Mouse (Mus musculus) G1E (cell line): ENCODE data around the gene Osbpl7. TPM values are rescaled to one million over a fixed set of nuclear protein-coding genes. Genes with fewer than 3 reads are reported as not detected.

Source experiments
- ATAC-seq: 2 replicates; pipeline ENCODE4 v1.8.0; 2016; ENCODE audit warnings: mild to moderate bottlenecking; ENCODE audit not compliant: insufficient number of reproducible peaks, poor library complexity, low FRiP score, severe bottlenecking; ENCODE audit errors: extremely low read depth
- DNase-seq: peaks from one replicate; pipeline ENCODE4 v3.0.0; 2012; ENCODE audit warnings: low spot score
- H3K27me3 ChIP-seq: 2 replicates; pipeline ENCODE4 v1.6.1; 2012; ENCODE audit warnings: mild to moderate bottlenecking, low read length, inconsistent platforms; ENCODE audit not compliant: insufficient read depth
- H3K36me3 ChIP-seq: replicated peaks from 2 replicates; pipeline ENCODE3; 2012; ENCODE audit warnings: mild to moderate bottlenecking, inconsistent platforms
- H3K4me1 ChIP-seq: 2 replicates; pipeline ENCODE4 v1.6.1; 2012; ENCODE audit warnings: low read depth, low read length, inconsistent platforms, mixed read lengths; ENCODE audit not compliant: insufficient read depth
- H3K4me3 ChIP-seq: 2 replicates; pipeline ENCODE4 v1.5.1; 2012; ENCODE audit warnings: low read depth, mild to moderate bottlenecking, inconsistent platforms, low read length, moderate library complexity, mixed read lengths
- H3K9me3 ChIP-seq: replicated peaks from 2 replicates; pipeline ENCODE4 v1.6.1; 2012; ENCODE audit warnings: inconsistent platforms
- CTCF ChIP-seq: IDR thresholded peaks from 2 replicates; pipeline ENCODE4 v1.5.1; 2012; ENCODE audit warnings: low read depth, low read length, inconsistent platforms, mixed read lengths
- GATA1 ChIP-seq: IDR thresholded peaks from 2 replicates; pipeline ENCODE4 v1.6.1; 2012; ENCODE audit warnings: borderline replicate concordance, low read length, inconsistent platforms, mixed read lengths
- GATA2 ChIP-seq: IDR thresholded peaks from 2 replicates; pipeline ENCODE4 v1.6.1; 2012; ENCODE audit warnings: low read depth, low read length, inconsistent platforms, borderline replicate concordance
- POLR2AphosphoS5 ChIP-seq: IDR thresholded peaks from 2 replicates; pipeline ENCODE4 v1.6.1; 2012; ENCODE audit warnings: low read depth, low read length, inconsistent platforms; ENCODE audit not compliant: insufficient replicate concordance
- TAL1 ChIP-seq: conservative IDR thresholded peaks from 2 replicates; pipeline ENCODE4 v1.6.1; 2012; ENCODE audit warnings: low read depth, low read length, inconsistent platforms, mixed read lengths
- polyA plus RNA-seq: library from polyadenylated mRNA; stranded (reverse); fragments of >175 nt; gene quantifications from 2 replicates; pipeline ENCODE4 v1.2.3, GENCODE M21; 2012
- total RNA-seq, 2 experiments: library from RNA; stranded (forward) in 1 of 2; stranded (reverse) in 1 of 2; fragments of 200-1000 nt in 1 of 2; fragments of >200 nt in 1 of 2; fragmentation: Nextera tagmentation in 1 of 2; gene quantifications; 2 replicates each; pipeline ENCODE4 v1.2.3; 2014 to 2017

The Osbpl7 gene
- total RNA-seq (2014; fragmentation: Nextera tagmentation) (15.7 and 40.7 TPM in 2 replicates), total RNA-seq (2017) (8.8 and 9.7 TPM in 2 replicates), polyA plus RNA-seq (22.0 and 29.7 TPM in 2 replicates)

GRCm38 (mm10) chr11:97050216-97050943, at the start of gene Osbpl7:
Osbpl7 (plus strand) TSS chr11:97050628.
- peak within 1 kb of the TSS; percentile 89 for H3K4me3 ChIP-seq
- H3K4me1 ChIP-seq, result peaks cover 41% of the 10 kb centered on the region
- TF ChIP-seq TAL1 (no peak), CTCF (no peak), POLR2AphosphoS5 (no peak), GATA1 (no peak), GATA2 (no peak)
- no peaks in the 10 kb centered on the region for H3K27me3 ChIP-seq
- peak; percentile 88 for DNase-seq
- peaks cover 74% of the 10 kb centered on the region for H3K36me3 ChIP-seq
- ATAC-seq, result peak; percentile 71
- H3K9me3 ChIP-seq, result no peaks in the 10 kb centered on the region

DNA sequence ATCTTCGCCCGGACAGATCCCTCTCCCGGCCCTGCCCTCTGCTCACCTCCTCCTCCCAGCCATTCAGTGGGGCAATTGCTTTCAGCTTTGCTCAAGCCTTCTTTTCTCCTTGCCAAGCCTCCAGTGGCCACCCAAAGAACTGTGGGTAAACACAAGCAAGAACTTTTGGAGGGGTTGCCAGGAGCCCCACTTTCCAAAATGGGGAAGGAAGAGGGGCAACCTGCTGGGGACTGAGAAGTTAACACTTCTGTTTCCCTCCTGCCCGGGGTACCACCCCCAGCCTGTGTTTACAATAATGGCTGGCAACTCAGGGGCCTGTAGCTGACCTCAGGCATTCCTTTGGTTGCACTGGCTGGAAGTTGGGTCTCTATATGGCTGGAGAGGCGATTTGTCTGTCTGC, 47.3 kb upstream of the Osbpl7 start:
- peaks cover 32% of the 10 kb centered on the region for H3K4me1 ChIP-seq
- no peaks in the 10 kb centered on the region for H3K9me3 ChIP-seq
- no peak overlapping the region for H3K4me3 ChIP-seq
- DNase-seq, result no peak
- ATAC-seq, result no peak
- TF ChIP-seq GATA2 (no peak), GATA1 (no peak), POLR2AphosphoS5 (no peak), CTCF (no peak), TAL1 (no peak)
- H3K27me3 ChIP-seq, result peaks cover 67% of the 10 kb centered on the region
- H3K36me3 ChIP-seq, result no peaks in the 10 kb centered on the region

DNA sequence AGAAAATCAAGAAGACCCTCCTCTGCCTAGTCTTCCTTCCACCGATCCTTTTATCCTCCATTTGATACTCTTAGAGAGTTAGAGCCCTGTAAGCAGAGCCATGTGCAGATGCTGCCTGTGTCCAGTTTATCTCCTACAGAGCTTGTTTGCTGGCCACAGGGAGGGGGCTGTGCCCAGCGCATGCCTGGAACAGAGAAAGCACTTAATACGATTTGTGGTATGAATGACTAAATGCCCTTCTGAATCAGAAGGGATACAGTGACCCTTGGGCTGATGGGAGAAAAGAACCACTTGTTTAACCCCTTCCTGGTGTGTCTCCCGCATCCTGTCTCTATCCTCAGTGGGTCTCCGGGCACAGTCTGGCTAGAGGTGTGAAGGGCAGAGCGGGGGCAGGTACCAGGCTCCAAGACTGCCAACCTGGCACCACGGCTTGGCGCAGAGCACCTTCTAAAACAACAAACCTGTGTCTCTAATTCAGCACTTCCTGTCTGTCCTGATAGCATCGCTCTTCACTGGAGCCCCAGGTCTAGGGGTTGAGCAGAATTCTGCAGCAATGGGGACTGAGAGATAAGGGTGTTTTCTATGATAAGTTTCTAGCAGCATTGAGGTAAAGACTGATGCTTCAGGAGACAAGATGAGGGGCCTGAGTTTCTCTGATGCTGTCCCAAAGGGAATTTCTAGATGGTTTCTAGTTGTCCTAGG, 43.2 kb upstream of the Osbpl7 start:
- ATAC-seq, result peak; percentile 40; the same call in 1 of the 2 replicates
- H3K9me3 ChIP-seq, result no peaks in the 10 kb centered on the region
- no peaks in the 10 kb centered on the region for H3K36me3 ChIP-seq
- no peak for TF ChIP-seq GATA1
- TF ChIP-seq CTCF, result no peak
- 0 out of 2 replicates have a peak, but pooled peaks have one; percentile 27 for TF ChIP-seq TAL1
- peaks cover 38% of the 10 kb centered on the region for H3K4me1 ChIP-seq
- peak; percentile 29 for DNase-seq
- peak overlapping the region; percentile 54; the same call in 1 of the 2 replicates for H3K4me3 ChIP-seq
- H3K27me3 ChIP-seq, result peaks cover 69% of the 10 kb centered on the region

- peaks cover 38% of the 10 kb centered on the region for H3K4me1 ChIP-seq
- TF ChIP-seq POLR2AphosphoS5 (no peak), CTCF (no peak)
- H3K36me3 ChIP-seq, result no peaks in the 10 kb centered on the region
- no peak for DNase-seq
- peaks cover 63% of the 10 kb centered on the region for H3K27me3 ChIP-seq
- no peak for ATAC-seq
- no peak overlapping the region for H3K4me3 ChIP-seq
- no peaks in the 10 kb centered on the region for H3K9me3 ChIP-seq
Measured at GRCm38 (mm10) chr11:97009198-97009790, 41.1 kb upstream of the Osbpl7 start.

DNA sequence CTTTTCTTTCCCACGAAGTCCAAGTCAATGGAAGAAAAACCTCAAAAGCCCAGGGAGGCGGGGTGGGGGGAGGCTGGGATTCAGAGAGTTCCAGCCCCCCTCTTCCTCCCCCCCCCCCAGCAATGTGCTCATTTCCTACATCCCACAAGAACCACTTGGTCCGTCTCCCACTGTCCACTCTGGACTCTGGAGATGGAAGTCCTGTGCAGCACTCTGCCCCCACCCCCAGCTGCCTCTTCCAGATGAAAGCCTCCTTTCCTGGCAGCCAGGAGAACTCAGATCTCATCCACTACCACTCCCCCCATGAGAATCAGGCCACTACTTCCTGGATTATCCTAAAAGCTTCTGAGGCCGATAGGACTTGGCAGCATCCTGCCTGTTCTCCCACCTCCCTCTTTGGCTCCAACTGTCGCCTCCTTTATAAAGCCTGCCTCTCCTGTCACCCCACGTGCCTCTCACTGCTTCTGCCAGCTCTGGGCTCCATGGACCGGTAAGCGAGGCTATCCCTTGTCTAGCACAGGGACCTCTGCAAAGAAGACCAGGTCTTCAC, 37.2 kb upstream of the Osbpl7 start, which contains the start of gene Sp6:
Gene Sp6, plus strand, starts transcription at position 274 of the 550 bp plus-strand sequence.
- H3K27me3 ChIP-seq, result peaks cover 77% of the 10 kb centered on the region
- ATAC-seq, result no peak

More for the DNA sequence above, 37.2 kb upstream of the Osbpl7 start, which contains the start of gene Sp6:
- Histone ChIP-seq H3K4me3 (no peak within 1 kb of the TSS), H3K36me3 (no peaks in the 10 kb centered on the region), H3K4me1 (peaks cover 16% of the 10 kb centered on the region), H3K9me3 (no peaks in the 10 kb centered on the region)
- DNase-seq, result no peak
- TF ChIP-seq GATA1 (no peak), TAL1 (no peak), CTCF (no peak), POLR2AphosphoS5 (no peak), GATA2 (no peak)
